Mouse (Mus musculus): ENCODE measurements around the gene C1qtnf5.

Gene C1qtnf5

DNA sequence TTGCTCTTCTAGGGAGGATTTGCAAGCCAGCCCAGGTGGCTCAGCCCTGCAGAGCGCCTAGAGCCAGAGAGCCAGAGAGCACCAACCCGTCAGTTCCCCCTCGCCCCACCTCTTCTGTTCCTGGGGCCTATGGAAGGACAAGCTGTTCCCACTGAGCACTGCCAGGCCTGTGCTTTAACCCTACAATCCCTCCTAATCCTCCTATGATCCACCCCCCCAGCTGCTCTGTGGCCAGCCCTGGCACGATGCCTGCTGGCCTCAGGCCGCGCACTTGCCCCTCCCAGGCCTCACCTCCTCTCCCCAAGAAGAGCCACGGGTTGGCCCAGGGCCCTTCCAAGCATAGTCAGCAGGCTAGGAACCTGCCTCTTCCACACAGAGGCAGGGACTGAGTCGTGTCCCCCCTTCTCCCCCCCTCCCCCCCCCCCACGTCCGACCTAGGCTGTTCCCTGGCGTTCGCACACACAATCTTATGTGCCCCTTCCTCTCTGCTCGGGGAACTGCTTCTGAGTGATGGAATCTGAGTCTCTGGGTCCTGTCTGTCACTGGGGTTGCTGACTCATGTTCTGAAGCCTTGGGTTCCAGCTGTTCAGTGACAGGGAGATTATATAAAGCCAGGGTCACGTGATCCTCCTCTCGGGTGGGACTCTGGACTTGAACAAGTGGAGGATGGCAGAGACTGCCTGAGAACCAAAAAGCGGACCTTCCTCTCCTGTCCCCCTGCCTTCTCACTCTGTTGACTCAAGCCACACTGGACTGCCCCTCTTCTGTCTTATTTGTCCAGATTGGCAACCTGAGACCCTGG, 27.9 kb upstream of the C1qtnf5 start:
- DNase-seq (ENCODE audit: low spot score in 2 of 2), result no peak

GRCm38 (mm10) chr9:44079997-44080780, 26.9 kb upstream of the C1qtnf5 start:
- DNase-seq (ENCODE audit: low spot score in 2 of 2), result no peak

GRCm38 (mm10) chr9:44080953-44081352, 26.1 kb upstream of the C1qtnf5 start:
- DNase-seq (ENCODE audit: low spot score in 2 of 2), result no peak

- DNase-seq (ENCODE audit: low spot score in 2 of 2), result no peak
Measured at GRCm38 (mm10) chr9:44081581-44081980, 25.5 kb upstream of the C1qtnf5 start.

DNA sequence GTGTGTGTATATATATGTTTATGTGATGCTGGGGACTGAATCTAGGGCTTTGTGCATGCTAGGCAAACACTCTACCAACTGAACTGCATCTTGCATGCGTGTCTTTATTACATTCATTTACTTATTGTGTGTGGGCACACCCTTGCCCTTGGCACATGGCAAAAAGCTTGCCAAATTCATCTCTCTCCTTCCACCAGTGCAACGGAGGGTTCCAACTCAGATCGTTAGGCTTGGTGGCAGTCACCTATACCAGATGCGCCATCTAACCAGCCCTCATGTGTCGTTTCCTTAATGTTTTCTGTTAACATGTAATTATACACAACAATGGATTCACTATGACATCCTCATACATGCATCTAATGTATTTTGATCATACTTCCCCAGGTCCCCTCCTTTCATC, 24.8 kb upstream of the C1qtnf5 start:
- no peak for DNase-seq (ENCODE audit: low spot score in 2 of 2)

DNA sequence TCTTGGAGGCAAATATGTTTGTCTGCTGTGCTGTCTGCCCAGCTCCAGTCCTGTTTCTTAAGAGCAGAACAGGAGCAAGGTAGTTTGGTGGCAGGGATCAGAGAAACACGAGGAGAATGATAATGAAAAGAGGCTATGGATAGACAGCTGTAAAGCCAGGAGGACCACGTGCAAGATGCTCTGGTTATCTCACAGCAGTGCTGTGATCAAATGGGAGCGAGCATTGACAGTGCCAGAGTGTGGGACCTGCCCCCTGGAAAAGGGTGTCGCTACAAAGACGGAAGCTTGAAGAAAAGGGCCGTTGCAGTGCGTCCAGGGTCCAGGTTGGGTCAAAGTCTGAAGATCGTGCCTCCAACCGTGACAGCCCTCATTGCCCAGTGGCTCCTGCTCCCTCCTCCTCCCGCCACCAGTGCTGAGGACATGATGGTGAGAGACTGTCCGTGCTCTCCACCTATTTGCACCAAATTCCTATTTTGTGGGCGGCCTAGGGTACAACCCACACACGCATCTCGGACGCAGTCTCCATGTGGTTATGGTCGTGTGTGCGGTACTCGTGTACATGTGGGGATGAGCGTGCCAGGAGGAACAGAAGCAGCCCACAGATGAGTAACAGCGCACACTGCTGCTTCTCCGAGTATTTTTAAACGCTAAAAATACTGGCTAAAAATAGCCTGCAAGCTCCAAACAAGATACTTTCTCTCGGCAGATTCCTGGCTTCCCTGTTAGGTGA, 23.5 kb upstream of the C1qtnf5 start:
- no peak for DNase-seq (ENCODE audit: low spot score in 2 of 2)

DNA sequence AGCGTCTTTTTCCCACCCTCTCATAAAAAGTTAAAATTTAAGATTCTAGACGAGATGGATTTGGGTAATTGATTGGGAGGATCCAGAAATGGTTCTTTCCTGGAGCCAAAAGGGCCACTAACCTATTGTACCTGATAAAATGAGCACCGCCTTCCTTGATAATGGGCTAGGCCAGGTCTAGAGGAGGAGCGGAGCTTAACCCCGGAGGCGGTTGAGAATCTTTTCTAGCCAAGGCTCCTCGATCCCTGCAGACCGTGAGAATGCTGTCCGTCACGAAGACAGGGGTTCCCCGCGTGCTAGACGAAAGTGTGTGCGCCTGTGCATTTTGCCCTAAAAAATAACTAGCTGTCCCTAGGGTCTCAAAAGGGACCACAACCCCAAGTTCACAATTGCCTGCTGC, 22.8 kb upstream of the C1qtnf5 start:
- DNase-seq (ENCODE audit: low spot score in 2 of 2), result no peak

- DNase-seq (ENCODE audit: low spot score in 2 of 2), result peak; percentile 42 to 63
Measured at GRCm38 (mm10) chr9:44084659-44085229, 22.3 kb upstream of the C1qtnf5 start.

DNA sequence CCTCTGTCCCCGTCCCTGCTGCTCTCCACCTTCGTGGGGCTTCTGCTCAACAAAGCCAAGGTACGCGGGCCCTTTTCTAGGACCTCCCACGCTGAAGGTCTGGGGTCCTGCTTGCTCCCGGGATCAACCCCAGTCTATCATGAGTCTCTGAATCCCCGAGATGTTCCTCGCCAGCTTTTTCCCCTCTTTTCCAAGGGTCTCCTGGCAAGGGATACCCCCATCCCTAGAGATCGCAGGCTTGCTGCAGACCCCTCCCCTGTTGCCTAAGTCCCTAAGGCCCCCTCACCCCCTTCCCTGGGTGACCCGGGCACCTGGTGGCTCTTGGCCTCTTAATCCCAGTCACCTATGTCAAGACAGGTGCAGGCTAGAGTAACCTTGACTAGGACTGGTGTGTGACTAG, 21.8 kb upstream of the C1qtnf5 start:
- DNase-seq (ENCODE audit: low spot score in 2 of 2), result no peak

- DNase-seq (ENCODE audit: low spot score in 2 of 2), result no peak
Measured at GRCm38 (mm10) chr9:44085741-44086665, 21.0 kb upstream of the C1qtnf5 start.

DNA sequence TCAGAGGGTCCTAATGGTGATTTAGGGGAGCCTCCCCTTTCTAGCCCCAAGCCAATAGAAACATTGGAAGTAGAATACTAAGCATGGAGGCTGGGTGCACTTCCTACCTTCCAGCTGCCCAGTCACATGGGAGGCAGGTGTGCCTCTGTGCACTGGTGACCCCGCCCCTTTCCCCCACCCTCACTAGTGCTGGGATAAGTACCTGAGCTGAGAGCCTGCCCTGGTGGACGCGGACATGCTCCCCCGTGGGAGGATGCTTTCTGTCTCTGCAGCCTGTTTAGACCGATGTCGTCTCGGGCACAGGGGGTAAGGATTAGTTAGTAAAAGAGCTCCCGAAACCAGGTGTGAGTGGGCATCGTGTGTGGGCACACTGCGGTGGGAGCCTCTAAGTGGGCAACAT, 20.1 kb upstream of the C1qtnf5 start:
- DNase-seq (ENCODE audit: low spot score in 2 of 2), result no peak

DNA sequence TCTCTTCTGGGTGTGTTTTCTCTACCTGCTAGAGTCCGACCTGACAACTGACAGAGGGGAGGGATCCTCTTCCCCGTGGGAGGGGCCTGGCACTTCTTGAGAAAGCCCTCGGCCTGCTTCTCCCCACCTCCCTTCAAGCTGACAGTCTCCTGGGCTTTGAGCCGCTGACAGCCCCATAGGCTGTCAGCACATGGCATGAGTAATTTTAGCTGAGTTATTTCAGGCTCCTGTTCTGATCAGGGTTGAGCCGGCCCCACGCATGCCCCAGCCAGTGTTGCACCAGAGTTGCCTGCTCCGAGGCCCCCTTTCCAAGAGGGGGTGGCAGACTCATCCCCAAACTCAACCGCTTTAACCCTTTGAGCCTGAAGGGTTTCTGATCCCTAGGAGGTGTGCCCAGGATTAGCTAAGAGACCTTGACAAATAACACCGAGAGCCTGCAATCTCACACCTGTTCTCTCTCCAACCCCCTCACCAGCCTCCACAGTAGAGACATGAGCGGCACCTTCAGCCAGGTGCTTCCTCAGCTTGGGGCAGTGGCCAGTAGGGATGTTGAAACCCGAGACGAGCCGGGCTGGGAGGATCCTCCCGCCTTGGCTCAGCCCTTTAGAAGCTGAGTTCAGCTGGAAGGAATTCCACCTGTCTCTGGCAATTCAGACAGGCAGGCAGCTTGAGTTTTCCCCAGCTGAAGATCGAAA, 19.1 kb upstream of the C1qtnf5 start:
- DNase-seq (ENCODE audit: low spot score in 2 of 2), result no peak

DNA sequence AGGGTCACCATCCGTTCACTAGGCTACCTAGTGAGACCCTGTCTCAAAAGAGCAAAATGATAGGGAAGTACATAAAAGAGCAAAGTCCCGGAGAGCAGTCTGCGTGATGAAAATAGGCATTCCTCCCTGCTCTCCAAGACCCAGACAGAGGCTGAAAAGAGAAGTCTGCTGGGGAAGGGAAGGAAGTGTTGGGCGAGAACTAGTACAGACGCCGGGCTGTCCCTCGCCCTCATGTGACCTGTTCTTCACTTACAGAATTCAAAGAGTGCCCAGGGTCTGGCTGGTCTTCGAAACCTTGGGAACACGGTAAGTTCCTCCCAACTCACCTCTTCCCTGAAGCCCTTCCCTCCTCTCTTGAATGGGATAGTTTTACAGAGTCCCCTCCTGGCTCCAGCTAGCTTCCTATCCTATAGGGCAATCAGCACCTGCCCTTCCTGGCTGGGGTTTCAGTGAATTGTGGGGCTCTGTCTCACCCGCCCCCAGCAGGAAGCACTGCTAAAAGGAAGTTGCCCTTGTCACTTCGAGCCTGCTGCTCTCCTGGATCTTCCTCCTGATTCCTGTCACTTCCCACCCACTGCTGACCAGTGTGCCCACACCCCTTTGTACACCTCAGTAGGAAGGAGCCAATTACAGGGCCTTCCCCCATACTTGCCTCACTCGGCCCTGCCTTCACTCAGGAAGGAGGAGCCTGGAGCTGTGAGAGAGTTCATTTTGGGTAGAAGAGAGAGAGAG, 18.0 kb upstream of the C1qtnf5 start:
- DNase-seq (ENCODE audit: low spot score in 2 of 2), result no peak

DNA sequence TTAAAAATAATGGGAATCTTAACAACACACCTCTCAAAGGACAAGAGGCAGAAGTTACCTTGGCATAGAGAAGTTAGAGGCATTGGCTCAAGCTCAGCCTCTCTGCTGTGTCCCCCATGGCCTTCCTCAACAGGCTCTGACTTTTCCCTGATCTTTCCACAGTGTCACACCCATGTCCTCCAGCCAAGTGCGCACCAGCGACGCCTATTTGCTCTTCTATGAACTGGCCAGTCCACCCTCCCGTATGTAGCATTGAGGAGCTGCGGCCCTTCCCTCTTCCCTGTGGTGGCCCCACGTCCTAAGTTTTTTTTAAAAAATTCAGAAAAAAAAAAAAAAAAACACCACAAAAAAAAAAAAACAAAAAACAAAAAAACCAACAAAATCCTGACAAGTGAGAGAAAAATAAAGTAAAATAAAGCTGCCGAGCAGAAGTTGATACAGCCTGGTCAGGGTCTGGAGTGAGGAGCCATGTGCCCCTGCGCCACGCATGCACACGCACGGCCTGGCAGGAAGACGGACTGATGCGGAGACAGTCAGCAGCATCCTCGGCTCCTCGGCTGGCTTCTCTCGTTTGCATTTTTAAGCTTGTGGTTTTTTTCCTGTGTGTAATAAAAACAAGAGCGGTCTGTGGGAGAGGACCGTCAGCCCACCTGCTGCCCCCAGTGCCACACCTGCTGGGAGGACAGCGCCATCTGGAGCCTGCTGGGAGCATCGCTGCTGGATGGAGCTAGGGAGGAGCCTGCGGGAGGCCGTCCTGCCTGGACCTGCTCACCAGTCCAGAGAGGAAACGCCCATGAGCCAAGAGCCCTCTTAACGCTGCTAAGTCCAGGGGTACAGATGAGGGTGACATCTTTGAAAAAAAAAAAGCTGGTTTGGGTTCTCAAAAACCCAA, 13.2 kb upstream of the C1qtnf5 start:
- DNase-seq (ENCODE audit: low spot score in 2 of 2), result peak; percentile 84 to 90

GRCm38 (mm10) chr9:44094737-44095136, 12.3 kb upstream of the C1qtnf5 start:
- no peak for DNase-seq (ENCODE audit: low spot score in 2 of 2)

DNA sequence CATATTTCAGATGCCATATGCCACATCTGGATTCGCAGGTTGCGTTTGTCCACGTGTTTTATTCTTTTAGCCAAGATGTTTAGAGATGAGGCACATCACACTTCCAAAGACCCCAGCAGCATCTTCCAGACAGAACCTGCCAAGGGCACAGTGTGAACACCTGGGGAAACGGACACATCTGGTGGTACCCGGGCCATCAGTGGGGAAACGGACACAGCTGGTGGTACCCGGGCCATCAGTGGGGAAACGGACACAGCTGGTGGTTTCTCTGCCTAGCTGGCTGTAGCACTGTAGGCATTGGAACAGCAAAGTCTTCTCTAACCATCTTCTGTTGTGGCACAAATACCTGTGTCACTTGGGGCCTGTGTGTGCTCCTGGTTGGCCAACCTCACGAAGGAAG, 11.3 kb upstream of the C1qtnf5 start:
- no peak for DNase-seq (ENCODE audit: low spot score in 2 of 2)

DNA sequence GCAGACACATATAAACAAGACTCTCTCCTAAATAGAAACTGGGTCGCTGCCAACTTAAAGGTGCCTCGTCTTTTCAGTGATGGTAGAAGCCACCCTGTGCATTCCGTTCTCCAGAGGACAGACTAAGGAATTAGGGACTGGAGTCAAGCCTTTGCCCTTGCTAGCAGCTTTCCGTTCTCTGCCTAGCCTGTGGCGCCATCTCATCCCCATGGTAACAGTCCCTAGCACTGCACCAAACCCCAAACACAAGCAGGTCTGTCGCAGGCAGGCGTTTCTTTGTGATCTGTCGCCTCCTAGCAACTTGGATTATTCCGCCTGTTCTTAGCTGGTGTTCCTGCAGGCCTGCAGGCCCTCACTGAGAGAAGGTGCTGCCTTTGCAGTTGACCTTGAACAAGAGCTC, 10.5 kb upstream of the C1qtnf5 start:
- no peak for DNase-seq (ENCODE audit: low spot score in 2 of 2)

DNA sequence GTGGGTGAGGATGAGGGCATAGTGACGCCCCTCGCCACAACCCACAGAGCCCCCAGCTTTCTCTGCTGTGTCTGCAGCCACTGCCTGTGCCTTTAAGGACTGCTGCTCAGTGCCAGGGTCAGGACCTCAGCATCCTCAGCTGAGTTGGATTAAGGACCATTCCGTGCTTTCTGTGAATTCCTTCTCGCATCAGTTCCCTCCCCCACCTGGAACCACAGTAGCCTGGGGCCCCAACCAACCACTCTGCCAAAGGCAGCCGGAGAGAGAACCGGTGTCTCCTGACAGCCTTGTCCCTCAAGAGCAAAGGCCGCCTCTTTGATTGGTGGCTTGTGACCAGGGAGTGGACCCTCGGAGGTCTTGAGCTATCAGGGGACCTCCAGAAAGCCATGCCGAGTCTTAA, 5.6 kb upstream of the C1qtnf5 start, which contains the start of gene Mfrp:
TSS of gene Mfrp (plus strand) at position 240 of the 400 bp plus-strand sequence.
- DNase-seq (ENCODE audit: low spot score in 2 of 2), result no peak

DNA sequence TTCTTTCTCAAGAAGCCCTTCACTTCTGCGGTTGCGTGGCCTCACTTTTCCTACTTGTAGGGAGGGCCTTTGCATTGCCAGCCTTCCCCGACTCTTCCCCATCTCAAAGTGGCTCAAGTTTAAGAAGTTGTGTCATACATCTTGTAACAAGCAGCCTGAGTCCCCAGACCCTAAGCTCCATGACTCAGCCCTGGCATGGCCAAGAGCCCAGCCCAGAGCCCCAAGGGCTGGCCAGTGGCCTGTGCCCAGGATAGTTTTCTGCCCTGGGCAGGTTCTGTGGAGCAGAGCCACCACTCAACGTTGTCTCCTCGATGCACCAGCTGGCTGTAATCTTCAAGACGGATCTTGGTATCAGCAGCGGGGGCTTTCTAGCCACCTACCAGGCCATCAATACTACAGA, 2.2 kb upstream of the C1qtnf5 start:
- no peak for DNase-seq (ENCODE audit: low spot score in 2 of 2)

Data from thymus, postnatal 10 days (tissue).